ENCODE assay signal across 22 mouse cellular contexts in genomic region chr3:50674860-50675566, GRCm38 (mm10).
DNase-seq lines count a peak whose midpoint lies in the region; ATAC-seq and TF ChIP-seq lines count a peak whose summit lies in the region.
"Had no signal": no experiment of that assay in that cellular context is flagged by ENCODE, and none has a peak within 500 bp of the region (broad histone marks: within the 10 kb centered on the region; RNA-seq: fewer than 3 reads in every experiment).

No protein-coding gene starts in this region.

- 0 out of 2 replicates have a peak, but pooled peaks have one; percentile 17 for ATAC-seq in granulocyte monocyte progenitor cell, adult 5-6 weeks (replicated peaks; ENCODE audit: poor library complexity, severe bottlenecking)
- ATAC-seq in intestine, postnatal 0 days, result peak; percentile 98
- ATAC-seq in stomach, embryonic 16.5 days (ENCODE audit: insufficient read depth, low FRiP score), result peak; percentile 88
- ATAC-seq: CD4-positive, CD25-positive, alpha-beta regulatory T cell, adult 4 months; forebrain, embryonic 16.5 days; hindbrain, embryonic 16.5 days had no signal

- 64% methylated on average over 4 of the region's 4 CpGs for WGBS in intestine, postnatal 0 days
- WGBS in stomach, embryonic 16.5 days, result 62% methylated on average over 4 of the region's 4 CpGs

- TF ChIP-seq CTCF in intestine, postnatal 0 days (IDR thresholded peaks at IDR 0.05; ENCODE audit: low read depth), result no peak

- no peaks in the 10 kb centered on the region for H3K4me1 ChIP-seq in intestine, postnatal 0 days (replicated peaks; ENCODE audit: control insufficient read depth, insufficient read depth, low read length)
- no peaks in the 10 kb centered on the region for H3K4me1 ChIP-seq in stomach, embryonic 16.5 days (ENCODE audit: control insufficient read depth, insufficient read depth, low read length)

- H3K27ac ChIP-seq in intestine, postnatal 0 days (ENCODE audit: low read depth, low read length), result peak overlapping the region; percentile 8; the same call in 1 of the 2 replicates
- H3K27ac ChIP-seq in stomach, embryonic 16.5 days (ENCODE audit: low read length), result no peak overlapping the region
- H3K27ac ChIP-seq: embryonic facial prominence, embryonic 13.5 days; forebrain, embryonic 12.5 days; heart, embryonic 13.5 days; hindbrain, embryonic 12.5 days had no signal

- H3K27me3 ChIP-seq in intestine, postnatal 0 days (replicated peaks; ENCODE audit: control insufficient read depth, insufficient read depth, low read length), result no peaks in the 10 kb centered on the region
- H3K27me3 ChIP-seq in stomach, embryonic 16.5 days (ENCODE audit: control insufficient read depth, insufficient read depth, low read length), result no peaks in the 10 kb centered on the region
- H3K27me3 ChIP-seq: embryonic facial prominence, embryonic 13.5 days; forebrain, embryonic 12.5 days; heart, embryonic 13.5 days; hindbrain, embryonic 12.5 days had no signal

- H3K4me2 ChIP-seq in intestine, postnatal 0 days (replicated peaks; ENCODE audit: low read depth), result no peak overlapping the region
- H3K4me2 ChIP-seq in stomach, embryonic 16.5 days (ENCODE audit: low read depth, low read length), result no peak overlapping the region
- H3K4me2 ChIP-seq: embryonic facial prominence, embryonic 13.5 days; forebrain, embryonic 12.5 days; heart, embryonic 13.5 days; hindbrain, embryonic 12.5 days had no signal

- no peak overlapping the region for H3K4me3 ChIP-seq in intestine, postnatal 0 days (ENCODE audit: low read depth, low read length)
- no peak overlapping the region for H3K4me3 ChIP-seq in stomach, embryonic 16.5 days (replicated peaks; ENCODE audit: low read length)
- H3K4me3 ChIP-seq: embryonic facial prominence, embryonic 13.5 days; forebrain, embryonic 12.5 days; heart, embryonic 13.5 days; hindbrain, embryonic 12.5 days had no signal

- H3K9ac ChIP-seq in intestine, postnatal 0 days (ENCODE audit: low read depth, low read length), result no peak overlapping the region
- no peak overlapping the region for H3K9ac ChIP-seq in stomach, embryonic 16.5 days (ENCODE audit: low read length)
- H3K9ac ChIP-seq: embryonic facial prominence, embryonic 13.5 days; forebrain, embryonic 12.5 days; heart, embryonic 13.5 days; hindbrain, embryonic 12.5 days had no signal

- no peaks in the 10 kb centered on the region for H3K9me3 ChIP-seq in intestine, postnatal 0 days (ENCODE audit: control insufficient read depth)
- no peaks in the 10 kb centered on the region for H3K9me3 ChIP-seq in stomach, embryonic 16.5 days (replicated peaks; ENCODE audit: control insufficient read depth, low read length)
- H3K9me3 ChIP-seq: embryonic facial prominence, embryonic 13.5 days; forebrain, embryonic 12.5 days; G1E; heart, embryonic 13.5 days; hindbrain, embryonic 12.5 days had no signal

- no peaks in the 10 kb centered on the region for H3K36me3 ChIP-seq in intestine, postnatal 0 days (ENCODE audit: control insufficient read depth, insufficient read depth)
- H3K36me3 ChIP-seq in stomach, embryonic 16.5 days (ENCODE audit: control insufficient read depth, insufficient read depth, low read length), result no peaks in the 10 kb centered on the region
- H3K36me3 ChIP-seq: embryonic facial prominence, embryonic 13.5 days; forebrain, embryonic 12.5 days; G1E; heart, embryonic 13.5 days; hindbrain, embryonic 12.5 days had no signal

- peak; percentile 4 for DNase-seq in 416B (ENCODE audit: low read depth)
- no peak for DNase-seq in kidney, adult 11 months
- no peak for DNase-seq in adrenal gland, adult 8-10 months
- DNase-seq in layer of hippocampus, postnatal 36 days, result no peak
- DNase-seq: adrenal gland, postnatal 14 days; B cell, adult 2 months; cerebellum, adult 11-12 months; cerebellum, adult 9-10 months; cerebellum, postnatal 36 days; gastrocnemius, postnatal 14 days; heart, postnatal 36 days had no signal

Comparison
In these comparisons a context has a peak if more than half of its experiments do, and no peak if none do; other contexts are left out.
1. ATAC-seq: peak in every context shown above with its lines; median percentile 98 in intestine, postnatal 0 days; 88 in stomach, embryonic 16.5 days; 17 in granulocyte monocyte progenitor cell, adult 5-6 weeks.